Mouse (Mus musculus): Measurements from ENCODE around the gene Il10. TPM values are rescaled to one million over a fixed set of nuclear protein-coding genes. Genes with fewer than 3 reads are reported as not detected.
"Not testable (repeated sequence)": the region's sequence is repeated elsewhere in the genome, so short reads cannot be mapped to it uniquely, and the experiment has no call there.

Il10 gene
- polyA plus RNA-seq, 2 experiments from 2014 or later = 10.6 to 13.8 TPM

DNA sequence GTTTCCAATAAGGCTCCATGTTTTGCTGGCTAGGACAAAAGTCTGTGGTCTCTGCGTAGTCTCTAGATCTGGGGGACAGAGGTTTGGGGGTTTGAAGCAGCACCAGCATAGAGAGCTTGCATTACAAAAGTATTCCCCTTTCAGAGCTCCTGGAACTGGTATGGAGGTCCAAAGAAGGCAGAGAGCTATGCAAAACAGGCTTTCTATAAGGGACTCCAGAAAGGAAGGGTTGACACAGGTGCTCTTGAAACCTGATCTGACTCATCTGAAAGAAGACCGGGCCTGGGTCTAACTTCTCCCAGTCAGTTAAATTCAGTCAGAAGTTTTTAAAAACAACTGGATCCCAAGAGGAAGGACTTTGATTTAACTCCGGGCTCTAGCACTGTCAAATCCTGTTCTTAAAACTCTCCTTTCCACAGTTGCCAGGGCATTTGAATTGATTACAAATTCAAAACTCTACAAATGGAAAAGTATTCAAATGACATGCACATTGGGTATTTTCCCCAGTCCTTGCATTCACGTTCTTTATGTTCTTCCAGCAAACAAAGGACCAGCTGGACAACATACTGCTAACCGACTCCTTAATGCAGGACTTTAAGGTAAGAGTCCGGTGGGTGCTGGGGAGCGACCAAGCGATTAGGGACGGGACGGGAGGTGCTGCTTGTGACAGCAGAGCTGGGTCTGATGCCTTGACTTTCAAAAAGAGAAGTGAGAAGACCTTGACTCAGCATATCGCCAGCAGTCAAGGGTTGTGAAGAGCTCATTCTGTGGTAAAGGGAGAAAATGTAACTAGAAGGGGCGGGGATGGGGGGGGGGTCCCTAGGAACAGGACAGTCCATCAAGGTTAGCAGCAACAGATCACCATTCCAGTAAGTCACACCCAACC lies 1.0 kb downstream of the Il10 start:
- ATAC-seq = no peak

DNA sequence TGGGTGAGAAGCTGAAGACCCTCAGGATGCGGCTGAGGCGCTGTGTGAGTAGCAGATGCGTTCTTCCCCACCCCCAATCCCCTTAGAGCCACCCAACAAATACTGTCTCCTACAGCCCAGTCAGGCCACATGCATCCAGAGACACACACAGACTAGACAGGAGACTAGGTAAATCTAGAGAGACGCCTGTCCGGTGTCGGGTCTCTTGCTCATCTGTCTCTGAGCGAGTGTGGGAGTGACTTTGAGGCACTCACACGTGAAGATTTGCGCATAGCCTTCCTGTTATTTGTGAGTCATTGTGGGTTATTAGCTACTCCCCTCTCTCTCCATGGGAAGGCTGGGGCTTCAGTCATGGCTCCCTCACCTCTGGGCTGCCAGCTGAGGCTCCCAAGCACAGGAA lies 1.8 kb downstream of the Il10 start:
- ATAC-seq = peak; percentile 39

DNA sequence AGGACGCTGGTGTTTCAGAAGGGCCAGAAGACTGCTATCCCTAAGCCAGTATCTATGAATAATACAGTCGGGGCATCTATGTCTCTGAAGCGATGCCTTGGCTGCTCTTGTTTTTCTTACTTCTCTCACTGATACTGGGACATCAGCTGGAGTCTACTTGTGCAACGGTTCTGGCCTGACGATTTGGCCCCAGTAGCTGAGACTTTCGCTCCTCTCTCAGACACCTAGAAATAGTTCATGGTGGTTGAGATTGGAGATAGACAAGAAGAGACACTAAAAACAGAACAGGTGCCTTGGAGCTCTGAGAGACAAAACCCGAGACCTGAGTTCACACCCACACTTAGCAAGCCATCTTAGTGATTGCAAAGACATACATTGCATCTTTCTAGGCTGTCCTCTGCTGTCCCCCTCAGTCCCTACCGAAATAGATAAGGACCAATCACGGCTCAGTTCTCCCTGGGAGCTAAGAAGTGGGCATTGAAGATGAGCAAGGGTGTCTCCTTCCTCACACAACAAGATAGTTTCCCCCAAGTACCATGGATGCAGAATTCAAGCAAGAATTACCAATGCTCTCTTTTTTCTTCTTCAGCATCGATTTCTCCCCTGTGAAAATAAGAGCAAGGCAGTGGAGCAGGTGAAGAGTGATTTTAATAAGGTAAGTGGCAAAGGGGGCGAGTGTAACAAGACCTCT lies 2.4 kb downstream of the Il10 start:
- no peak for ATAC-seq

DNA sequence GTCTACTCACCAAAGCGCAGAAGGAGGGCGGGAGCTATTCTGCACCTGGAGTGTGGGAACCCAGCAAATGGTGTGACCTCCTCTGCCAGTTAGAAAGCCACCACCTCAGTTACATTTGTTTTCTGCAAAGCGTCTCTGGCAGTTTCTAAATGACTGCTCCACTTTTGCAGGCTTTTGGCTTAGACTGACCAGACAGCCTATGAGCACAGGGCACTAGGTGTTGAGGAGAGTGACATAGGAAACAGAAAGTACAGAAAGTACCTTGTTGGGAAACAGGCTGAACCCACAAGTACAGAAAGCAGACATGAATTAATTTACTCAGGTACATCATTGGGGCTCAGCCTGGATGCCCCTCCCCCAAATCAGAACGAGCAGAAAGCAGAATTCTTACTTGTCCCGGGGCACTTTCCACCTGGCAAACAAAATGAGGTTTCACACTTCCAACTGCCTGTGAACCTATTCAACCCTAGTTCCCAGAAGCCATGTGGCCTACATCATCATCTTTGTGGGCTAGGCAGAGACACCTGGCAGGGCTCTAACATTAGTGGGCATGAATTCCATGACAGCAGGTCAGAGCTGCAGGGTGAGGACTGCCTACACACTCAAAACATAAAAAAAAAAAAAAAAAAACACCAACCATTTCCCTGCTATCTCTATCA lies 3.1 kb downstream of the Il10 start:
- peak; percentile 67 for ATAC-seq

DNA sequence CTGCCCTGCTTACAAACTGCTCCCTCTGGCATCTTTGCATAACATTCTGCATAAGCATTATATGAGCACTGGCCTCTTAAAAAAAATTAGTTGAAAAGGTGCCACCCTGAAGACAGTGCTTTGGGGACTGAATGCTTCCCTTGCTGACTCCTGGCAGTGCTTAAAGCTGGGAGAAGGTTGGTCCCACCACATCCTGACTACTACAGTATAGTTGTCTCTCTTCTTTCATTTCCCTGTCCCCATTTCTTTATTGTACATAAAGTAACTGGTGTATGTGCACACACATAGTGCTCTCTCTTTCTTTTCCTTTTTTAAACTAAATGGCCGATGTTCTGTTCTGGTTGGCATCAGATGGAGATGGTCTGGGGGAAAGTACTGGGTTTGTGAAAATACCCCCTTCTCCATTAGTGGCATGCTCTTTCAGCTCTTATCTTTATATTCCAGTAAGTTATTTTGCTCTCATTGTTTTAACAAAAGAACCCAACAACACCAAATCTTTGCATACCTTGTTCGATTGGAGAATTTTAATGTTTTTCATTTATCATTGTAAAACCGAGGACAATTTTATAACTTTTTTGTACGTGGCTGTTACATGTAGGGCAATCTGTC lies 3.7 kb downstream of the Il10 start:
- ATAC-seq = not testable (repeated sequence)

DNA sequence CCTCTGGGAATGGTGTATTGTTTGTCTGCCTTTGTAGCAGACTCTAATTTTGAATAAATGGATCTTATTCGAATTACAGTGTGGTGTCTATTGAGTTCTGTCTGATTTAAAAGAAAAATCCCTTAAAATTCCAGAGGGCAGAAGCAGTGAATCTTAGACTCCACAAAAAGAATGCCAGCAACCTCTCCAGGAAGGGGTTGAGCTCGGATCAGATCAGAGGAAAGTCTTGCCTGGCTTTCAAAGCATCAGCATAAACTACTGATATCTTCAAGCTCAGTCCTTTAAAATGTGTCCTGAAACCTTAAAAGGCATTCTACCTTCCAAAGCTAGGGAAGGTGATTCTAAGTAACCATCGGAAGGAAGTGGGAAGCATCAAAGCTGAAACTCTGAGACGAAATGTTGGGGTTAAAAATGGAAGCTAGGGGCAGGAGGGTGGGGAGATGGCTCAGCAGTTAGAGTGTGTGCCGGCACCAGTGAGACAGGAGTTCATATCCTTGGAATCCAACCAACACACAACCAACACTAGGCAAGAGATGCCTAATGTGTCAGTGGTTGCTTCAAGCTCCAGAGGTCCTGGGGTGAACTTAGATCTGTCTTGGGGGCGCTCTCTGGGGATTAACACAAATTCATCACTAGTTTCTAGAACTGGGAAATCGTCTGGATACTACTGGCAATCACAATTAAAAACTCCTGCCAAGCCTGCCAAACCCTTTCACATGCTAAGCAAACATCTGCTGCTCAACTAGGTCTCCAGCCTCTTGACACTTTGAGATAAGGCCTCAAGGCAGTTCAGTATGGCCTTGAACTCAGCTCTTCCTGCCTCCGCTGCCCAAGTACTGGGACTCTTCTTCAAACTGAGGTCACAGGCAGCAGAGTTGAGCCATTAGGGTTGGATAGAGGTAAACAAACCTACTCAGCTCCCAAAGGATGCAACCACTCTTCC lies 5.5 kb downstream of the Il10 start:
- no peak for ATAC-seq

DNA sequence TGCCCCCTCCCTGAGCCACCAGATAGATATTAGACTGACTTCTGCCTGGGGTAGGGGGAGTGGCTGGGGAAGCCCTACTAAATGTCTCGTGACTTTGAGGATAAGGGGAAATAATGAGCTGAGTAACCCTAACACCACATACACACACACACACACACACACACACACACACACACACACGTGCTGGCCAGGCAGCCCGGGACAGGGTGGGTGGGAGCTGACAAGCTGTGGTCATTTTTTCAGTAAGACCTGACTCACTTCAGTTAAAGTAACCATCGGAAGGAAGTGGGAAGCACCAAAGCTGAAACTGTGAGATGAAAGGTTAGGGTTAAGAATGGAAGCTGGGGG lies 6.2 kb downstream of the Il10 start:
- no peak for ATAC-seq

DNA sequence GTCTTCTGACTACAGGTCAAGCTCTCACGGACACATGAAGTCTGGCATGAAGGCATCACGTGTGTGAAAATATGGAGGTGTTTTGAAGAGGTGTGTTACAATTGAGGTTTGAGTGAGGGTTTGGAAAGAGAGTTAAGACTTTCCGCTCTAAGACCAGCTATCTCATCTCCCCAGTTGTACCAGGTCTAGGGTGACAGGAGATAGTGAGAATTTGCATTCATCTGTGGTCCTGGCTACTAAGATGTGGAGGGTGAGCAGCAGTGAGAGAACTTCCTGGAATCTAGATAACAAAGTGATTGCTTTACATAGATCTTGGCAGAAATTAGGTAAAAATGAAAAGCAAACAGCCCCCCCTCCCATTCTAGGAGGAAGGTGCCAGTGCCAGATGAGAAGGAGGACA lies 9.6 kb downstream of the Il10 start:
- ATAC-seq = no peak

DNA sequence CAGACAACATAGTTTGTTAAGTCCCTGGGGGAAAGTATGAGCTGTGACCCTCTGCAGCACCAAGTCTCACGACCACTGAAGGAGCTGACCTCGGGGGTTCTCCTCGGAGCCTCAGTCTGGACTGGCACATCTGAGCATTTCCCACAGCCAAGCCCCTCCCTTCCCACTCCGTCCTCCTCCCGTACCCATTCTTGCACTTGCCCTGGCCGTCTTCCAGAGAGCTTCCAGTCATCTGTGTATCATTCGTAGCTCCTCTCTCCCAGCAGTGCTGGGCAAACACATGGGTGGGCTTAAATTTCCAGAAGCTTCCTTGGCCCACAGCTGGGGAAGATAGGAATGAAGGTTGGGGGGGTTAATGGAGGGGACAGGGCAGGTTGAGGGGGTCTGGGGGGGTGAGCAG lies 10.6 kb downstream of the Il10 start:
- ATAC-seq = no peak

DNA sequence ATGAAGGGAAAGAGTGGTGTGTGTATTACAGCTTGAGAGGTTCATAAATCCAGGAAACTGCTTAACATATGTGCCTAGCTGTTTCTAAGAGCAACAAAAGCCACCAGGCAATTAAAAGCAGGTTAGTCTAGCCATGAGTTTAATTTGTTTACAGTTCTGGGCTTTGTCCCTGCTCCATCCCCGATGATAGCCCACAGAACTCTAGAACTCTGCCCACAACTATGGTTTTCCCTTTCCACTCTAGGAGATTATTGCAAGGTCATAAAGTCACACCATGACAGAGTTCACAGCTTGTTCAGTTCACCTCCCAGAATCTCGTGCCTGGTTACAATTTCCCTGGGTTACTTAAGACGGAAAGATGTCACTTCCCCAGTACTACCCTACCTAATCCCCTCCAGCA lies 11.6 kb downstream of the Il10 start:
- no peak for ATAC-seq

DNA sequence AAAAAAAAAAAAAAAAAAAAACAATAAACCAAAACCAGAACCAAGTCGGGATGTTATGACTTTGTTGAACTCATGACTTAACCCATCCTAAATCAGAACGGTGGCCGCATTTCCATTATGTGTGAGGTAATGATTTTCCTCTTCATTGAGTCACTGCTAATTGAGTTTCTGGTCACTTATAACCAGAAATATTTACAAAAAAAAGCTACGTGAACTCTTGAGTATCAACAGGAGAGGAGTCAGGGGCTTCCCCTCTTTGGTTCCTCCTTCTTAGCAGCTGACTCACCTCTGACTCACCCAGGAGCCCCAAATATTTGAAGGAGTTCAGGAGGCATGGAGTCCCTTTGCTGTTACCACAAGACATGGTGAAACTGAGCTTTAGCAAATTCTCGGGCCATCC lies 18.4 kb downstream of the Il10 start:
- ATAC-seq = peak; percentile 55

DNA sequence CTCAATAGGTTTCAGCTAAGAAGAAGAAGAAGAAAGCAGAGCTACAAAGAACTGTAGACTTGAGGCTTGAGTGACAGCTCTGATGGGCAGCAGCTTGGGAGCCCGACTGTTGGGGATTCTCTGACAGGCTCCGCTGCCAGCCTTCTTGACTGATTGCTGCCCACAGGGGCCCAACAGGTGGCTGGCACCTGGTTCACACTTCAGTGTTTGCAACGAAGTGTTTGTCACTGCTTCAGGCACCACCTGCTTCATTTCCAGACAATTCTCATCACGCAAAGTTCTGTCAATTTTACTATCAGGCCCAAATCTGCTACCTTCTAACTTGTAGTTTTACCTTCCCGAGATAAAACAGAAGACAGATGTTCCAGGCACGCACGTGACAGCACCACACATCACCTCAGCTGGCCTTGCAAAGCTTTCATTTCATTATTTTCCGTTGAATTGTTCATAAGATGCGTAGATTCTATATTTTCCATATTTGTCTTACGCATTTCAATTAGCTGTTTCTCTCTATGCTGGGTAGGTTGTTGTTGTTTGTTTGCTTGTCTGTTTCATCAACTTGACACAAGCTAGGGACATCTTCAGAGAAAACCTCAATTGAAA lies 18.9 kb downstream of the Il10 start:
- ATAC-seq = peak; percentile 44

DNA sequence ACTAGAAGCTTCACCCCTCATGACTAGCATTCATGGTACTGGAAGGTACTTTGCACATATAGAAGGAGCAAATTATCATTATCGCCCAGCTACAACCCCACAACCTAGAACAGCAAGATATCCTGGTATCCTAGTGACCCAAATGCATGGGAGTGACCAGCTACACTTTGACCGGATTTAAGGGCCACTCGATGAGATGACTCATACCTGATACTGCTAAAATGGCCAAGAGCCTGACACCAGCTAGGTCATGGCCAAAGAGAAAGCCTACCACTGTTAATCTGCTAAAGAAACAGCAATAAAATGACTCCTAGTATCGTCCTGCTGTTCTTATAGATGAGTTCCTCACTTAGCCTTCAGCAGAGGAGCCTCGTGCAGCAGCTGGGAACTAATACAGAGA lies 19.8 kb downstream of the Il10 start:
- no peak for ATAC-seq

DNA sequence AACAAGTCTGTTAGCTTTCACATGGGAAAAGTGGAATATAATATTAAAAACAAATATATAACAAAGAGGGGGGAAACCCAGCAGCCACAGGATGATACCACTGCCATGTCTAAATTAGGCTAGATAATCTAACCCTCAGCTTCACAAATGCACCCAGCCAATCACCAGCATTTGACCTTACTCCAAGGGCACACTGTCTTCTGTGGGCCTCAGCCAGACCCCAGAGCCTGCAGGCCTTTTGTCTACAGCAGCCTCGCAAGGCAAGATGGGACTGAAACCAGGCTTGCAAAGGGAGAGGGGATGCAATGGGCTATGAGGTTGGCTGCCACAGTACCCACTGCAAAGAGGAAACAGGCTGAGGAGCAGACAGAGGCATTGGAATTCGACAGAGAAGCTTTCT lies 22.6 kb downstream of the Il10 start:
- ATAC-seq = no peak

DNA sequence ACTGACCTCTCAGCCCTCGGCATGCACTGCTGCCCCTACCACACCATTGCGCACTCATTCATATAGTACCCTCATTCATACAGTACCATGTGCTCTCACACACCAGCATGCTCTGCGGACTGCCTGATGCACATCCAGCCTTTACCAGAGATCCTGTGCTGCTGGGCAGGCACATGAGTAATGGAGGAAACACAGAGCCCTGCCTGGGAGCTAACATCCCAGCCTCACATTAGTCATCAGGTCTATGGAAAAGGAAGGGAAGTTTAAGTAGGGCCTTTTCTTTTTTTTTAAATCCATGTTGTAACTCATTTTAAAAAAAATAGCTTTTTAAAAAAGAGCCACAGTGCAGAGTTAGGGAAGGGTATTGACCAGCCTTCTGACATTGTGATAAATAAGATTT lies 23.1 kb downstream of the Il10 start:
- no peak for ATAC-seq

DNA sequence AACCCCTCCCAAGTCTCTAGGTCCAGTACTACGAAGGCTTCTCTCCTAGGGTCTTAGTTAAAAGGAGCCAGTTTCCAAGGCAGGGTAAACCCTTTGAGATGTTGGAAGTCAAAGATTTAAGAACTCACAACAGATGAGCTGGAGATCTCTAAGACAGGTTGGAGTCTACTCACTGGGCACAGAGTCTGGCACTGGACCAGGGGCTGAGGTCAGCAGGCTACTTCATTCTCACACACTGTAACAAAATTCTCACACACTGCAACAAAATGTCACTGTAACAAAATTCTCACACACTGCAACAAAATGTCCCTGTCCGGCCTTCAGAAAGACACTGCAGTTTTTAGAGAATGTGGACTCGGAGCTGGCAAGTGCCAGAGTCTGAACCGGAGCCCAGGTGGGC lies 24.0 kb downstream of the Il10 start:
- ATAC-seq = no peak

DNA sequence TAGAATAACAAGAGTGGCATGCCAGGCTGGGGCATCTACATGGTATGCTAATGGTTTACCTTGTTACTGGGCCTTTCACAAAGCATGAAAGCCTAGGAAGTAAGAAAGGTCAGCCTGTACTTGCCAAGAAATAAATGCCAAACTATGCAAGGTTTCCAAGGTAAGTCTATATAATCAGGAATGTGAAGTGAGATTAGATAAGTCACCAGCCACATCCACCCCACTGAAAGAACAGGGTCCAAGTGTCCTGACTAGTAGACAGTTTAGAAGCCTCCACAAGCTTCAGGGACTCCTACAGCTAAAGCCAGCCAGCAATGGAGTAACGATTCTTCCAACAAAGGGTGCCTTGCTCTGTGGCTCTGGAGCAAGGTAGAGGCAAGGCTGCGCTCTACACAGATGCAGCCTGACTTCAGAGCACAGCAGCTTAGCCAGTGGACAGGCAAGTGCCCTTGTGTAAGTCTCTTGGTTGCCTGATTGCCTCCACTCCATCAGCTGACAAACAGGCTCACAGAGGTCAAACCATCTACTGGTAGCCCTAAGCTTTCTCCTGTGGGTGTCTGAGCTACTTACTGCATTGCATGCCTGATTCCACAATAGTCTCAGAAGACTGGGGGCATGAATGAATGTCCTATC lies 26.2 kb downstream of the Il10 start:
- ATAC-seq = no peak

DNA sequence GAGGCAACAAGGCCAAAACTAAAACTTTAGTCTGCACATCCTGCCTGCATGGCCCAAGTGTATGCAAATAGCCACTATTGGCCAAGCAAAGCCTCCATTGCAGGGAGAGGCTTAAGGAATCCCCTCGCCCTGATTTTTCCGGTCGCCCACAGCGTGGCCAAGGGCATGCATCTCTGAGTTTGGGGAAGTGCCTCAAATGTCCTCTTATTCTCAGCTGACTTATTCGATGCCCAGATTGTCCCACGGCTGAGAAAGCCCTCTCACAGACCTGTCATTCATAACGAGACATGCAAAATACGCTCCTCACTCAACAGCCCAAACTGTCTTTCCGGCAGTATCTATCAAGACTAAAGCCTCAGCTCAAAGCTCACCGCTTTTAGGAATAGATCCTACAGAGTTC lies 27.0 kb downstream of the Il10 start:
- ATAC-seq = no peak

DNA sequence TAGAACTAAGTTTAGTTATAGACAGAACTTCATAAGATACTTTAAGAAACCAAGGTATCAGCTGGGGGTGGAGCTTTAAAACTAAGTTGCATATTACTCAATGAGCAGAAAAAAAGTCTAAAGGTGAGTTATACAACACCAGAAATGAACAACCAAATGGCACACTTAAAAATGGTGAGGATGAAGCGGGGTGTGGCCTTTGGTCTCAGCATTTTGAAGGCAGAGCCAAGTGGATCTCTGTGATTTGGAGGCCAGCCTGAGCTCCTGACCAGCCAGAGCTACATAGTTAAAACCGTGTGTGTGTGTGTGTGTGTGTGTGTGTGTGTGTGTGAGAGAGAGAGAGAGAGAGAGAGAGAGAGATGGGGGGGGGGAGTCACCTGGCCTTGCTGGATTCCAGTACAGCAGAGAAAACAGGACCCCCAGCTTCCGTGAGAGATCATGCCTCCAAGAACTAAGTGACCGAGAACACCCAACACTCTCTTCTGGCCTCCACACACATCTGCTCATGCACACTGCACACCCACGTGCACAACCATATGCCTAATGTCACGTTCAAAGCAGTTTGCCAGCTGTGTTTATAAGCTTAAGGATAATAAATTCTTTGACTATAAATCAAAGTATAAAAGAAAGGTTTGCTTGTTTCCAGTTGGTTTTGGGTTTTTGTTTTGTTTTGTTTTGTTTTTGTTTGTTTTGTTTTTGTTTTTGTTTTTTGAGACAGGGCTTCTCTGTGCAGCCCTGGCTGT lies 28.6 kb downstream of the Il10 start:
- no peak for ATAC-seq

DNA sequence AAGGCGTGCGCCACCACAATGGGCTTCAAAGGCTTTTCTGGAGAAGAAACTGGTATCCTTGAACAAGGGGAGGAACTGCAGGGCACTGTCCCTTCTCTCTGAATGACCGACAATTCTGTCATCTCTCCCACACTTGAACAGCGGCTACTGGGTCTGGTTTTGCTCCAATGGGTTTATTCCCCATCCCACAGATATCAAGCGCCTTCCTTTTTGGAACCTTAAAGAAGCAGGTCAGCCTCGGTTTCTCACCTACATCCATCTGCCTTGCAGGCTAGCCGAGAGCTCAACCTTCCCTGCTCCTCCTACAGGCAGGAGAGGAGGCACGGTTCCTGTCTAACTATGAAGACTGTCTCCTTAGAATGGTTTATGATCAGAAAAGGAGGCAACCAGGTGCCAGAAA lies 29.3 kb downstream of the Il10 start:
- no peak for ATAC-seq
